Mouse (Mus musculus) spleen, postnatal 4 days (tissue): ENCODE data around the gene AC124108.1.
"Not testable (repeated sequence)": the region's sequence is repeated elsewhere in the genome, so short reads cannot be mapped to it uniquely, and the experiment has no call there.

Experiments used
- DNase-seq, 2 experiments: peaks; one replicate each; pipeline ENCODE4 v3.0.0; 2022; ENCODE audit warnings: low spot score in 2 of 2

The AC124108.1 gene

GRCm38 (mm10) chr1:132191093-132191785 is at the start of gene AC124108.1, which contains the start of gene Lemd1:
Gene AC124108.1, plus strand, starts transcription at chr1:132191457.
Gene Lemd1, plus strand, starts transcription at chr1:132191431.
- DNase-seq = no peak

- no peak for DNase-seq
Measured at GRCm38 (mm10) chr1:132141753-132142152, 49.5 kb upstream of the AC124108.1 start.

GRCm38 (mm10) chr1:132143079-132143478 is 48.2 kb upstream of the AC124108.1 start:
- DNase-seq = no peak

GRCm38 (mm10) chr1:132143730-132144129 is 47.5 kb upstream of the AC124108.1 start:
- no peak for DNase-seq

- DNase-seq = no peak
Measured at GRCm38 (mm10) chr1:132144223-132144622, 47.0 kb upstream of the AC124108.1 start.

GRCm38 (mm10) chr1:132144837-132145236 is 46.4 kb upstream of the AC124108.1 start:
- DNase-seq = no peak

GRCm38 (mm10) chr1:132145973-132146685 is 45.1 kb upstream of the AC124108.1 start:
- no peak for DNase-seq

- DNase-seq = no peak
Measured at GRCm38 (mm10) chr1:132149410-132149809, 41.8 kb upstream of the AC124108.1 start.

GRCm38 (mm10) chr1:132150171-132150570 is 41.1 kb upstream of the AC124108.1 start:
- no peak for DNase-seq

- no peak for DNase-seq
Measured at GRCm38 (mm10) chr1:132150817-132151601, 40.2 kb upstream of the AC124108.1 start.

GRCm38 (mm10) chr1:132151908-132152307 is 39.3 kb upstream of the AC124108.1 start:
- DNase-seq = no peak

- DNase-seq = no peak
Measured at GRCm38 (mm10) chr1:132153086-132153690, 38.1 kb upstream of the AC124108.1 start.

GRCm38 (mm10) chr1:132153691-132154090 is 37.6 kb upstream of the AC124108.1 start:
- no peak for DNase-seq

- DNase-seq = peak; percentile 69 to 91
Measured at GRCm38 (mm10) chr1:132155737-132156136, 35.5 kb upstream of the AC124108.1 start.

- DNase-seq = peak; percentile 75 to 92
Measured at GRCm38 (mm10) chr1:132157016-132157781, 34.1 kb upstream of the AC124108.1 start.

- DNase-seq = no peak
Measured at GRCm38 (mm10) chr1:132157808-132158207, 33.4 kb upstream of the AC124108.1 start.

GRCm38 (mm10) chr1:132158741-132159140 is 32.5 kb upstream of the AC124108.1 start:
- DNase-seq = no peak

- DNase-seq = no peak
Measured at GRCm38 (mm10) chr1:132159681-132160080, 31.6 kb upstream of the AC124108.1 start.

- no peak for DNase-seq
Measured at GRCm38 (mm10) chr1:132161211-132161880, 29.9 kb upstream of the AC124108.1 start.

GRCm38 (mm10) chr1:132162618-132163017 is 28.6 kb upstream of the AC124108.1 start:
- not testable (repeated sequence) for DNase-seq
